Mouse (Mus musculus): Measurements from ENCODE around the gene Pde7b.

Gene Pde7b

DNA sequence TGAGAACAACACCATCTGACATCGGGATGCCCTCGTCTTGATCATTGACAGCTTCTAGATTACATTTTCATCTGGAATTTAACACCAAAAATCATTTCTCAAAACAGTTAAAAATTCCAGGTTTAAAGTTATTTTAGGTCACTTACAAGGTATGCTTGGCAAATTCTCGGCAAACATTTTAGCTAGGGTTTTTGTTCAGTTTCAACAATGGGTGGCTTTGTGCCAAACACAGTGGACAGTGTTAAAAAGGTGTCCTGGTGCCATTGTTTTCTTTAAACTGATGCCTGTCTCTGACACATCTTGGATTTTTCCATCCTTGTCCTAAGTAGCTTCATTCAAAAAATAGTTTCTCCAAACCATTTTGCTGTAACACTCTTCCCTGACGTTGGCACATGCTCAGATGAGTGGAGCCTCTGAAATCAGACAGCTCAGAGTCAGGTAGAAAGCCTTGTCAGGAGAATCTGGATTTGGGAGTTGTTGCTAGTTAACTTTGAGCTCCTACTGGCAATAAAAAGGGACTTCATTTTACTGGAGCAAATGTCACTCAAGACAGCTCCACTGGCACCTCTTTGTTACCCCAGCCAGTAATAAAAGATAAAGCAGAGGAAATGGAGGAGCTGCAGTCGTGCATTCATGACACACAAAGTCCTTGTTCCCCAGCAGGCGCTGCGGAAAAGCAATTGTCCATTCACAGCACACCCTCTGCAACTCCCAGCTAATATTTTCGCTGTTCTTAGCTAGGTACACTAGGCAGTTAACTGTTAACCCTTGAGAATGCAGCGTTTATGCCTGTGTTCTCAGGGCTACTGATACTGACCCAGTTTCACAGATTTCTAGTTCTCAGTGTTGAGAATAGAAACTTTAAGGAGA lies 2.0 kb downstream of the Pde7b start:
- DNase-seq = peak; percentile 16 to 28

- no peak for DNase-seq
Observed at GRCm38 (mm10) chr10:20719201-20719600, 5.7 kb downstream of the Pde7b start.

DNA sequence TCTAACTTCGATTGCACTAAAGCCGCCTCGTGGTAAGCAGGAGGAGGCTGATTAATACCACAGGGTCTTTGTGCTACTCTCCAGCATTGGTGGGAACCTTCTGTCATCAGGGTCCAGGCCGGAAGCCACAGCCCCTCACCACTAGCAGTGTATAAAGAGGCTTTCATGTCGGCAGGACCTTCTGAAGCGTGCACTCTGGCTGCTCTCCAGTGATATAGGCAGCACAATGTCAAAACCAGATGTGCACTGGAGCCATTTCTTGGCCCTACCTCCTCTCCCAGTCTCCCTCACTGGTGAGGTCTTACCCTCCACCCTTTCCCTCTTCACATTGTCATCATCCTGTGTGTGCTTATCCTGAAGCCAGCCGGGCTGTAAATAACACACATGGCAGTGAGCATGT lies 24.2 kb downstream of the Pde7b start:
- DNase-seq = no peak

- no peak for DNase-seq
Observed at GRCm38 (mm10) chr10:20699874-20700273, 25.0 kb downstream of the Pde7b start.

DNA sequence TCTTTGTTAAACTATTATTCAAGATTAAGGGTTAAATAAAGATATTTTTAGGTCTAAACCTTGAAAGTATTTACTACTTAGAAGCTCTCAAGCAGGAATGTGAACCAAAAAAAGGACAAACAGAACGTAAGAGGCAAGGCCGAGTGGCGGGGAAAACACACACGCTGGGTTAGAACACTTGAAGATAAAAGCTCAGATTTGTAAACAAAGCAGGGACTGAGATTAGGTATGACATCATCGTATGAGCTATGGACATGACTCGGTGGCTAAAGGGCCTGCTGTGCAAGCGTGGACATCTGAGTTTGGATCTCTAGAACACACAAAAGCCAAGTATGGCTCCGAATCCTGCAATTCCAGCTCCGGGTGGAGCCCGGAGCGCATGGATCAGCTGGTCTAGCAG lies 29.2 kb downstream of the Pde7b start:
- no peak for DNase-seq

GRCm38 (mm10) chr10:20690002-20690401 lies 34.9 kb downstream of the Pde7b start:
- no peak for DNase-seq

GRCm38 (mm10) chr10:20684151-20684550 lies 40.7 kb downstream of the Pde7b start:
- DNase-seq = no peak

DNA sequence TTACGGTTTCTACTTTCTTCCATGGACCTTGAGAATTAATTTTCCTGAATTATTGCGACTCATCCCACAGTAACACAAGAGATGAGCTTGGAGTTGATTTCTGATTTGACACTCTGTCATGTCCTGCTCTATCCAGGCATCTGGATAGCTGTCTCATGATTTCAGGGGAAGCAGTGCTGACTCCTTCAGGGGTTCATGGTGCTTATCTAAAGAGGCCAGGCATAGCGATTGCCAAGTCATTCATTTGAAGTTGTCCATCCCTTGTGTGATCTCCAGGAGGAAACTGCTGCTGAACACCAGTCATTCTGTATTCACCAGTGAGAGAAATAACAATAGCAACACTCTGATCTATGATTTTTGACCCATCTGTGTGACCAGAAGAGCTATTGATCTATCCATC lies 43.9 kb downstream of the Pde7b start:
- DNase-seq = no peak

DNA sequence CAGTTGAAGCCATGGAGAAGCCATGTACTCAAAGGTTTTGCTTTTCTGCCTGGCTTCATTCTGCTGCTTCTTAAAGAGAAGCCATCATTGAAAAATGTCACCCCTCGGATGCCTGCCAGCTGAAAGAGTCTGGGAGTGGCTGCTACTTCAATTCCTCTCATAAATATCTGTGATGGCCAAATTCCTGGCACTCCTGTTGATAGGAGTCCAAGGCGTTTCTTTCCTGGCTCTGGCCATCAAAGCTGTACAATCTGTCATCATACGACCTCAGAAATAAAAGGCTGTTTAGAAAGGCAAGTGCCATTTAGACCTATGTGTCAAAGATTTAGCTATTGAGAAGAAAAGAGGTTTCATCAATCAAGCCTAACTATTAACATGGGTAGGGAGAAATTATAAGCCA lies 49.6 kb downstream of the Pde7b start:
- peak; percentile 25 to 44 for DNase-seq

DNA sequence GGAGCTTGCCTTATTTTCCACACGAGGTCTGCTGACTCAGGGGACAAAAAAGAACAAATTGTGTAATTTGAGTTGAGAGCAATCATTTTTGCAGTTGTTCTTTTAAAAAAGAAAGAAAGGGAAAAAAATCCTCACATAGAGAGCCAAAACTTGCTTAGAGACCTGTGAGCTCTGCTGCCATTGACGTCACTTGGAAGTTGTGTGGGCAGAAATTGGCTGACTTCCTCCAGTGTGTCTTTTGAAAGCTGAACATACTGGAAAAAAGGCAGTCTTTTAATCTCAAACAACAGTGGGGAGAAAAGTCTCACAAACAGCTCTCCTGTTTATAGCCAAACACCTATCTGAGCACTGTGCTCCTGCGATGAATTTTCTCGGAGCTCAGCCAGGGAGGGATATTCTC lies 51.1 kb downstream of the Pde7b start:
- no peak for DNase-seq

- no peak for DNase-seq
Observed at GRCm38 (mm10) chr10:20672591-20672990, 52.3 kb downstream of the Pde7b start.

DNA sequence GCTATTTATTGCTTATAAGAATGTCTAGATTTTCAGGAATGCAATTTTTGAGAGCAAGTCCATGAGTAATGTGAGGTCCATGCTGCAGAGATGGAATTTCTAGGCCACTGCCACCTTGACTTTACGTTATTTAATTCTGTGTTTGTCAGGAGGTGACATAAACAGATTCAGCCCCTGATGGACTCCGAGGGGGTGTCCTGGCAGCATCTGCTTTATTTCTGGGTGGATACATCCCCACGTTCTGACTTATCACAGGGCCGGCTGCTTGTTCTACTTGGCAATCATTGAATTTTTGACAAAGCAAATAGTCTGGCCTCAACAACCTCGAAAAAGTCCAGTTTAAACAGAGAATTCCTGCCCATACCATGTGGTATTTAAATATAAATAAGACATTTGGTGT lies 53.3 kb downstream of the Pde7b start:
- DNase-seq = no peak

GRCm38 (mm10) chr10:20670541-20670940 lies 54.3 kb downstream of the Pde7b start:
- DNase-seq = no peak

GRCm38 (mm10) chr10:20669467-20669866 lies 55.4 kb downstream of the Pde7b start:
- no peak for DNase-seq

- DNase-seq = no peak
Observed at GRCm38 (mm10) chr10:20668577-20668976, 56.3 kb downstream of the Pde7b start.

- DNase-seq = no peak
Observed at GRCm38 (mm10) chr10:20666655-20667054, 58.2 kb downstream of the Pde7b start.

DNA sequence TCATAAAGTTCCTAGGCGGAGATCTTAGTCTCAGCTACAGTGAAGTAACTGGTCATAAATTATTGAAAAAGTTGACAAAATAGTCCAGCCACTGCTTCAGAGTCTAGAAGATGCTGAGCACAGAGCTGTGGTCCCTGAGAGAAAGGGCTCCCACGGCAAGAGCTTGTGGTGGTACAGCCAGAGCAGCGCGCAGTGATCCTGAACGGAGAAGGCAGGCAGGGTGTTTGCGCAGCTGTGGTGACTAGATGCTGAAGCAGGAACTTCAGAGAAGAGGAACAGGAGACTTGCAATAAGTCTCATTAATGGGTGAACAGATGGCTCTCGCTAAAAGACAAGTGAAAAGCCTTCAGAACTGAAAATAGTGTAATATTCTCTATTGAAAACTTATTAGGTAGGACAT lies 61.9 kb downstream of the Pde7b start:
- peak; percentile 42 to 65 for DNase-seq

DNA sequence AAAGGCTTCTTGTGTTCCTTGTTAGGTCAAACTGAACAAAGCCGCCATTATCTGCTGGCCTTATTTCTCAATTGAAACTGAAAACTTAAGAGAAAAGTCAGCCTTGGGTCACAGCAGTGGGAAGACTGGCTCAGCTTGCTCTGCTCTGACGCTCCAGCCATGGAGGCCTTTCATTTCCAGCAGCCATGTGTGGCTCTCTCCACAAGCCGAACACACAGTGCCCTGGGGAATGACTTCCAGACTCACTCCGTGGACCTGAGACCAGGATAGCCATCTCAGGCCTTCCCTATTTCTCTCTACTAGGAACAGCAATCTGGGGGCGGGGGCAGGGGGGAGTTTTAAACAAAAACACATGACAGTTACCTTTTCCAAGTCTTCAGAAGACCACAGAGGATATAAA lies 63.2 kb downstream of the Pde7b start:
- no peak for DNase-seq

DNA sequence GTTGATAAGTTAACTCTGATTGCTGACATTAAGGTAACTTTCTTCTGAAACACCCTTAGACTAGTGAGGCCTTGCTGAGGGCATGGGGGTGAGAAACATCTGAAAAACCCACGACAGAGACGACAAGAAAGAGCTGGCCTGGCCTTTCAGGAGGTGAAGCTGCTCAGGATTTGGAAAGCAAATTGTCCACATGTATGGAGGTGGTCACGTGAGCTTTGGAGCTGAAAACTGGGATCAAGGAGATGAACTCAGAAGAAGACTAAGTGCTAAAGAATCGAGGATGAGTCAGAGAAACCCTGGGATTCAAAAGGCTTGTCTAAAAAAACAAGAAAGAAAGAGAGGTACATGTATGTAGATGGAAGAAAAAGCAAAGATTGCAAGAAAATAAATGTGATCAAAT lies 65.2 kb downstream of the Pde7b start:
- no peak for DNase-seq

DNA sequence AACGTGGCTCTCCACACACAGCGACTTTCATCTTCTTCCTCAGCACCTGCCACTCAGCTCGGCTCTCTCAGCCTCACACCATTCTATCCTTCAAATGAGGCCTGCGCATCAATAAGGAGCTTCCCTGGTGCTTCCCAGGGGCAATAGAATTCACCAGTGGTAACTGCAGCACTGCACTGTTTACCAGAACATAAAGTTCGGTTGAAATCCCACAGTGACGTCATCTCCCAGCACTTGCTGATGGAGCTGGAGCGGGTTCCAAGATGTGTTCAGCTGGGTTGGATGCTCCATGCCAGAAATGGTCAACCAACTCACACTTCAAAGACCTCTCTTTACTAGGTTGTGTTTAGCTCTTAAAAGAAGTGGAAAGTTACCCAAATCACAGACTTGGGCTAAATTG lies 65.6 kb downstream of the Pde7b start:
- DNase-seq = no peak

GRCm38 (mm10) chr10:20658716-20659115 lies 66.2 kb downstream of the Pde7b start:
- DNase-seq = no peak

GRCm38 (mm10) chr10:20657316-20658081 lies 67.4 kb downstream of the Pde7b start:
- peak in 1 of 2 experiments; percentile 16 for DNase-seq

- DNase-seq = no peak
Observed at GRCm38 (mm10) chr10:20654590-20654989, 70.3 kb downstream of the Pde7b start.

DNA sequence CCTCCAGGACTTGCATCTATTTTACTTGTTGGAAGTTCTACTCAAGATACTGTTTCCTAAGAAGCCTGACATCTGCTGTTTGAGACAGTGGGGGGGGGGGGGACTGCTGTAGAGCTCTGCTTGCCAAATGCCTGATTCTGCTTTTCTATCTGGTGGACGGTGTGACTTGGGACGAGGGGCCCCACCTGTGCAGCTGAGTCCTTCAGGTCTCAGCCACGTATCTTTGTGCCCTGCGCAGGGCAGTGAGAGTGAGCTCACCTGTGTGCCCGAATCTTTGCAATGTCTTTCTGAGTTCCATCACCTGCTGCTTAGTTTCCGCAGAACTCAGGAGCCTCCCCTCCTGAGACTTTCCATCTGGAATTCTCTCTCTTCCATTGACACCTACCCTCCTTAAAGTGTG lies 70.7 kb downstream of the Pde7b start:
- no peak for DNase-seq
